Mouse (Mus musculus) embryonic facial prominence, embryonic 15.5 days (tissue): ENCODE results near the gene Zfand2b. TPM values are rescaled to one million over a fixed set of nuclear protein-coding genes. Genes with fewer than 3 reads are reported as not detected.
A peak's percentile ranks its signal among the peaks of the same experiment; 100 is the strongest.

Experiments
- ATAC-seq: fragments of 200-750 bp; cut with Nextera tagmentation; 2 replicates; pipeline ENCODE4 v1.8.0; 2017; ENCODE audit warnings: low read depth, moderate TSS enrichment; ENCODE audit not compliant: insufficient number of reproducible peaks, low FRiP score, low TSS enrichment
- H3K27ac ChIP-seq: fragments of 300-500 bp; sonication (generic); replicated peaks from 2 replicates; pipeline ENCODE4 v1.5.1; 2015; ENCODE audit warnings: mild to moderate bottlenecking, inconsistent platforms
- H3K27me3 ChIP-seq: fragments of 300-500 bp; sonication (generic); 2 replicates; pipeline ENCODE4 v1.6.1; 2015; ENCODE audit warnings: inconsistent platforms
- H3K36me3 ChIP-seq: fragments of 300-500 bp; sonication (generic); 2 replicates; pipeline ENCODE4 v1.6.1; 2015; ENCODE audit warnings: mild to moderate bottlenecking, inconsistent platforms
- H3K4me1 ChIP-seq: fragments of 300-500 bp; sonication (generic); 2 replicates; pipeline ENCODE4 v1.6.1; 2015; ENCODE audit warnings: inconsistent platforms
- H3K4me2 ChIP-seq: fragments of 300-500 bp; sonication (generic); replicated peaks from 2 replicates; pipeline ENCODE4 v1.6.1; 2015; ENCODE audit warnings: mild to moderate bottlenecking, inconsistent platforms
- H3K4me3 ChIP-seq: fragments of 300-500 bp; sonication (generic); replicated peaks from 2 replicates; pipeline ENCODE4 v1.5.1; 2015; ENCODE audit warnings: mild to moderate bottlenecking, inconsistent platforms
- H3K9ac ChIP-seq: fragments of 300-500 bp; sonication (generic); 2 replicates; pipeline ENCODE4 v1.6.1; 2015; ENCODE audit warnings: inconsistent platforms
- H3K9me3 ChIP-seq: fragments of 300-500 bp; sonication (generic); replicated peaks from 2 replicates; pipeline ENCODE4 v1.6.1; 2016; ENCODE audit warnings: inconsistent platforms
- WGBS: fragments of 180-500 bp; shearing (Covaris S2); methylation state at CpG from one replicate; pipeline ENCODE4 v1.1.7; 2015; 5-methylcytosine and 5-hydroxymethylcytosine counted together
- polyA plus RNA-seq: library from polyadenylated mRNA; unstranded; fragments of >200 nt; fragmentation: Nextera tagmentation; extraction: Ambion mirVana; gene quantifications from 2 replicates; pipeline ENCODE4 v1.2.1, GENCODE M21; 2015

Zfand2b gene
- polyA plus RNA-seq, 1 experiment from 2014 or later: 51.2 TPM

- 7% methylated on average over 23 of the region's 23 CpGs for WGBS
Observed at GRCm38 (mm10) chr1:75179334-75180104, 11.1 kb downstream of the Zfand2b start.

DNA sequence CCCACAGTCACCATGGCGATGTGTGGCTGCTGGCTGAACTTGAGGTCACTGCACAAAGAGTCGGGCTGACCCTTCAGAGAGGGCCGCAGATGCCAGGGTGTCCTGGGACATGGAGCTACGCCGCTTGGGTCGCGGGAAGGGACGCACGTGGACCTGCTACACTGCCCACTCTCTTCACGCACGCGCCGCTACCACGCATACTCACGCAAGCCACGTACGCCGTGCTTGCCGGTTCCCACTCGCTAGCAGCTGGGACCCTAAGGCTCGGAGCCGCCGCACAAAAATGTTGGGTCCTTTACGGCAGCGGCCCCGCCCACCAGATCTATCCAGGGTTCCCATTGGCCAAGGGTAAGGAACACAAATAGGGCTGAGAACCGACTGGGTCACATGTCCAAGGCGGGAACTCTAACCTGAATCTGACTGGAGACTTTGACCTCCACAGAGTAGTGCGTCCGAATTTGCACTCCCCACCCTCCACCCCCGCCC, 11.7 kb downstream of the Zfand2b start, which contains the start of gene Abcb6:
Abcb6 (minus strand) TSS at position 288 of the 486 bp plus-strand sequence.
- H3K9ac ChIP-seq: peak within 1 kb of the TSS; percentile 44
- H3K4me2 ChIP-seq: peak within 1 kb of the TSS; percentile 92
- no peaks in the 10 kb centered on the region for H3K27me3 ChIP-seq
- H3K4me3 ChIP-seq: peak within 1 kb of the TSS; percentile 51
- H3K36me3 ChIP-seq: peaks cover 59% of the 10 kb centered on the region
- WGBS: under 1% methylated on average over 31 of the region's 31 CpGs
- peak; percentile 91 for ATAC-seq
- H3K27ac ChIP-seq: 0 out of 2 replicates have a peak within 1 kb of the TSS, but pooled peaks have one; percentile 12
- H3K9me3 ChIP-seq: no peaks in the 10 kb centered on the region
- peaks cover 20% of the 10 kb centered on the region for H3K4me1 ChIP-seq

More at GRCm38 (mm10) chr1:75179334-75180104, 11.1 kb downstream of the Zfand2b start:
- Histone ChIP-seq H3K4me2 (peak overlapping the region; percentile 92), H3K4me3 (peak overlapping the region; percentile 51), H3K36me3 (peaks cover 57% of the 10 kb centered on the region), H3K27ac (0 out of 2 replicates have a peak overlapping the region, but pooled peaks have one; percentile 12), H3K9me3 (no peaks in the 10 kb centered on the region), H3K27me3 (no peaks in the 10 kb centered on the region), H3K4me1 (peaks cover 20% of the 10 kb centered on the region), H3K9ac (peak overlapping the region; percentile 44)
- peak; percentile 25 for ATAC-seq

GRCm38 (mm10) chr1:75180741-75181140, 12.3 kb downstream of the Zfand2b start:
- peaks cover 20% of the 10 kb centered on the region for H3K4me1 ChIP-seq
- no peak for ATAC-seq
- peak overlapping the region; percentile 51; the same call in 1 of the 2 replicates for H3K4me3 ChIP-seq
- 30% methylated on average over 7 of the region's 7 CpGs for WGBS
- peak overlapping the region; percentile 92 for H3K4me2 ChIP-seq
- H3K27me3 ChIP-seq: no peaks in the 10 kb centered on the region
- H3K27ac ChIP-seq: no peak overlapping the region
- H3K9ac ChIP-seq: no peak overlapping the region
- peaks cover 59% of the 10 kb centered on the region for H3K36me3 ChIP-seq
- H3K9me3 ChIP-seq: no peaks in the 10 kb centered on the region

- Histone ChIP-seq H3K27me3 (no peaks in the 10 kb centered on the region), H3K36me3 (peaks cover 59% of the 10 kb centered on the region), H3K4me1 (peaks cover 20% of the 10 kb centered on the region), H3K4me2 (no peak overlapping the region), H3K9me3 (no peaks in the 10 kb centered on the region), H3K9ac (no peak overlapping the region), H3K4me3 (no peak overlapping the region), H3K27ac (no peak overlapping the region)
- WGBS: 75% methylated on average over 4 of the region's 4 CpGs
- no peak for ATAC-seq
Observed at GRCm38 (mm10) chr1:75181377-75181870, 13.0 kb downstream of the Zfand2b start.

- Histone ChIP-seq H3K9me3 (no peaks in the 10 kb centered on the region), H3K27ac (no peak overlapping the region), H3K4me2 (no peak overlapping the region), H3K9ac (no peak overlapping the region), H3K4me3 (no peak overlapping the region), H3K36me3 (peaks cover 61% of the 10 kb centered on the region), H3K4me1 (peaks cover 20% of the 10 kb centered on the region), H3K27me3 (no peaks in the 10 kb centered on the region)
- WGBS: 70% methylated on average over 4 of the region's 4 CpGs
- no peak for ATAC-seq
Observed at GRCm38 (mm10) chr1:75182160-75182559, 13.7 kb downstream of the Zfand2b start.

DNA sequence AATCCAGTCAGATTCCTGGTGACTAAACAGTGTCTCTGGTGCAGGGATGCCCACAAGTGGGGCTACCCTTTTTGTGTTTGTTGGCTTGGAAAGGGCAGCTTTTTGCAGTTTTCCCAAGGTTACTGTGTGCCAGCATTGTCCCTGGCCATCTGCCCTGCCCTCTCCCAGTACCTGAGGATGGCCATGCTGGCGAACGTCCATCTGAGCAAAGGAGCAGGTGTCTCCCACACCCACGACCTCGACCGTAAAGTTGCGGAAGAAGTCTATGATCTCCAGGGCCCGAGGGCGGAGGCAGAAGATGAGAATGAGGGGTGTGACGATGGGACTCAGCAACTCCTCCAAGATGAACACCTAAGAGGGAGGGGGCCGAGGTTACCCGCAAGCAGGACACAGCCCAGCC, 17.0 kb downstream of the Zfand2b start:
- H3K36me3 ChIP-seq: peaks cover 73% of the 10 kb centered on the region
- WGBS: 94% methylated on average over 11 of the region's 11 CpGs

DNA sequence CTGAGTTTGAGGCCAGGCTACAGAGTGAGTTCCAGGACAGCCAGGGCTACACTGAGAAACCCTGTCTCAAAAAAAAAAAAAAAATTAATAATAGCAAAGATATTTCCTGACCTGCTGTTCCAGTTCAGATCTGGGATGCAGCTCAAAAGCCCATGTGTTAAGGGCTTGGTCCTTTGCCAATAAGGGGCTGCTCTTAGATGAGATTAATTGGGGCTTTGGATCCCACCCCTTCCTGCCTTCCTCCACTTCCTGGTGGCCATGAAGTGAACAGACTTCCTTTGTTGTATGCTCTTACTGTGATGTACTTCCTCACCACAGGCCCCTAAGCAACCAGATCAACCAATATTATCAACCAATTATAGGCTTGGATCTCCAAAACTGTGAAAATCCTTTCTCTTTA, 18.7 kb downstream of the Zfand2b start:
- Histone ChIP-seq H3K27ac (no peak overlapping the region), H3K36me3 (peaks cover 66% of the 10 kb centered on the region), H3K4me2 (no peak overlapping the region), H3K4me1 (peaks cover 14% of the 10 kb centered on the region), H3K9ac (no peak overlapping the region), H3K9me3 (no peaks in the 10 kb centered on the region), H3K27me3 (no peaks in the 10 kb centered on the region), H3K4me3 (no peak overlapping the region)
- ATAC-seq: no peak

More for the DNA sequence above, 17.0 kb downstream of the Zfand2b start:
- no peak overlapping the region for H3K4me3 ChIP-seq
- H3K4me2 ChIP-seq: no peak overlapping the region
- no peaks in the 10 kb centered on the region for H3K9me3 ChIP-seq
- peaks cover 8% of the 10 kb centered on the region; the same call in 1 of the 2 replicates for H3K4me1 ChIP-seq
- H3K27ac ChIP-seq: no peak overlapping the region
- ATAC-seq: no peak
- no peaks in the 10 kb centered on the region for H3K27me3 ChIP-seq
- H3K9ac ChIP-seq: no peak overlapping the region

GRCm38 (mm10) chr1:75187914-75188483, 19.6 kb downstream of the Zfand2b start:
- no peaks in the 10 kb centered on the region for H3K27me3 ChIP-seq
- ATAC-seq: no peak
- H3K4me2 ChIP-seq: no peak overlapping the region
- peaks cover 57% of the 10 kb centered on the region for H3K36me3 ChIP-seq
- H3K27ac ChIP-seq: no peak overlapping the region
- no peak overlapping the region for H3K4me3 ChIP-seq
- WGBS: 81% methylated on average over 2 of the region's 2 CpGs
- no peak overlapping the region for H3K9ac ChIP-seq
- H3K4me1 ChIP-seq: peaks cover 16% of the 10 kb centered on the region
- no peaks in the 10 kb centered on the region for H3K9me3 ChIP-seq

DNA sequence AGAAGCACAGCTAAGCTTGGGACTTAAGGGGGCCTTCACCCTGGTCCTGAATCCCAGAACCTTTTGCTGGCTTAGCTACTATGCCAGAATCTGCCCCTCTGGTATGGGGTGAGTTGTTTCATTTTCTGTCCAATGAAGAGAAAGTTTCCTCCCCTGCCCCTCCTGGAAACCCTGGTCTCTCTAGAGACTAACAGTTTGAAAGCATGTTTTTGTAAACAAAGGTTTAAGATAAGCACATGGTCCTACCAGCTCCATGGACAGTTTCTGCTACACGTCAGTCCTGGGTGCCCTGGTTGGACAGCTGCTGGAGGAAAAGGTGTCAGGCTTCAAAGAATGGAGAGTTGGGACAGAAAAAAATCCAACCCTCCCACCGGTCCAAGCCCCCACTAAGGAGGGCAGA, 22.1 kb downstream of the Zfand2b start:
- 68% methylated on average over 2 of the region's 2 CpGs for WGBS

GRCm38 (mm10) chr1:75191258-75191621, 22.8 kb downstream of the Zfand2b start:
- Histone ChIP-seq H3K9me3 (no peaks in the 10 kb centered on the region), H3K4me2 (peak overlapping the region; percentile 79), H3K9ac (peak overlapping the region; percentile 76), H3K4me1 (peaks cover 21% of the 10 kb centered on the region), H3K36me3 (peaks cover 39% of the 10 kb centered on the region), H3K4me3 (peak overlapping the region; percentile 90), H3K27ac (peak overlapping the region; percentile 95), H3K27me3 (no peaks in the 10 kb centered on the region)
- no peak for ATAC-seq
- 41% methylated on average over 5 of the region's 5 CpGs for WGBS

More for the DNA sequence above, 22.1 kb downstream of the Zfand2b start:
- no peaks in the 10 kb centered on the region for H3K9me3 ChIP-seq
- H3K27ac ChIP-seq: no peak overlapping the region
- H3K4me1 ChIP-seq: peaks cover 21% of the 10 kb centered on the region
- peaks cover 39% of the 10 kb centered on the region for H3K36me3 ChIP-seq
- peak overlapping the region; percentile 90; the same call in 1 of the 2 replicates for H3K4me3 ChIP-seq
- no peaks in the 10 kb centered on the region for H3K27me3 ChIP-seq
- no peak for ATAC-seq
- H3K4me2 ChIP-seq: peak overlapping the region; percentile 79
- H3K9ac ChIP-seq: no peak overlapping the region
